Mouse (Mus musculus) common myeloid progenitor, adult 5-6 weeks (primary cell): Measurements from ENCODE around the gene Napa. TPM values are rescaled to one million over a fixed set of nuclear protein-coding genes. Genes with fewer than 3 reads are reported as not detected.

Source experiments
- ATAC-seq: replicated peaks from 2 replicates; pipeline ENCODE4 v1.8.0; 2016; ENCODE audit warnings: low read depth, mild to moderate bottlenecking, moderate TSS enrichment, inconsistent platforms; ENCODE audit not compliant: poor library complexity, severe bottlenecking
- total RNA-seq: library from RNA; stranded (forward); fragments of 200-1000, 187-1606 nt; gene quantifications from 2 replicates; pipeline ENCODE4 v1.2.3, GENCODE M21; 2017

Gene Napa
- total RNA-seq, 1 experiment from 2014 or later: 61.1 TPM

- no peak for ATAC-seq
Measured at GRCm38 (mm10) chr7:16087587-16087986, 10.7 kb upstream of the Napa start.

DNA sequence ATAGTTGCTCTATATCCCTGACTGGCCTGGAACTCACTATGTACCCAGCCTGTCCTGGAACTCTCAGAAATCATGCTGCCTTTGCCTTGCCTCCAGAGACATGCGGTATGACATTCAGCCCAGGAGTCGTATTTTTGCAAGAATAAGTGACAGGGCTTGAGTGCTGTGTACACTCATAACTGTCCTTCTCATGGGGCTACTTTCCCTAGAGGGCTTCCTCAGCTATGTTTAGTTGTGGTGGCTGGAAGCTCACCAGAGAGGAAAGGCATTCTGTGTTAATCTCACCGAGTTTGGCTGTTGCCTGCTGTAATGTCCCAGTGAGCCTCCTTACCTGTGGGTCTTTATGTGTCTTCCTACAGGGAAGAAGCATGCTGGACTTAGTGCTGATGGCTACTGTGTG lies 3.7 kb upstream of the Napa start:
- no peak for ATAC-seq

GRCm38 (mm10) chr7:16099901-16100300 lies 1.6 kb downstream of the Napa start:
- no peak for ATAC-seq

DNA sequence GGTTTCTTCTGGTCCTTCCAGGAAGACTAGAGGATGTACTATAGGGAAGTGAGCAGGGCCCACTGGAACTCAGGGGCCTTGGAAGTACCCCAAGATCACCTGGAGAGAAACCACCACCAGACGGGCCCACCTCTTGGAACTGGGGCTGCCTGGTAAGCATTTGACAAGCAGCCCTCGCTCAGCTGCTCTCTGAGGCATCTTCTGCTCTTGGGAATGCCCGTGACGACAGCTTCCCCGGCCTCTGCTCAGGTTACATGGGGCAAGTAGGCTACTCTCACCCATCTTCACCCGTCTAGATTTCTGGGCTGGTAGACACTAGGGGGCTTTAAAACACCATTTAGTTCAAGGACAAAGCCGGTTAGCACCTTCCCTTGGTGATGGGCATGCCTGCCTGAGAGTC lies 2.8 kb downstream of the Napa start:
- ATAC-seq: no peak

DNA sequence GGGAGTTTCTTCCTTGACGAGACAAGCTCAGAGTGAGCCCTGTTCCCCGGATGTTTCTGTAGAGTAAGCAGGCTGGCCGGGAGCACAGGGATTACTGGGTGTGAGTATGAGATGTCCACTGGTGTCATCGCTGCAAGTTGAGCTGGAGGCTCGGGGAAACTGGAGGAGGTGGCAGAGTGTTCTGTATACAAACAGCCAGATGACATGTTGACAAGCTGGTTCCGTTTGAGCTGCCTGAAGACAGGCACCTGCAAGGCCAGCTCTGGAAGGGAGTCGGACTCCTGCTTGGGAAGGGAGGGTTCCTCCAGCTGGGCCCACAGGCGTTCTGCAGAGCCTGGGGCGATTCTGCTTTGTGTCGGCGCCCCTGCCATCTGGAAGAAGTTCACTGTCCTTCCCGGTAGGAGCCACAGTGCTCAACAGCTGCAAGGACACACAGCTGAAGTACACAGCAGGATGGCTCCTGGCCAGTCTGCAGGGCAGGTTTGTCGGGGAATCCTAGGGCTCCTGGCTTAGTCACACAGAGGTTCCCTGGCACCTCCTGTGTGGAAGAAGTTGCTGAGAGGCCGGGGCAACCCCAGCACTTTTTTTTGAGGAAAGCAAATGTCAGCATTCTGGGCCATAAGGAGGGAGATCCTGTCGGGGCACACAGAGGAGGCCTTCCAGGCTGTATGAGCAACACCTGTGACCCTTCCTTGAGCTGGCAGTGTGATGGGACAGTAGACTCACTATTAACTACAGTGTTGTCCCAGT lies 3.6 kb downstream of the Napa start:
- no peak for ATAC-seq

DNA sequence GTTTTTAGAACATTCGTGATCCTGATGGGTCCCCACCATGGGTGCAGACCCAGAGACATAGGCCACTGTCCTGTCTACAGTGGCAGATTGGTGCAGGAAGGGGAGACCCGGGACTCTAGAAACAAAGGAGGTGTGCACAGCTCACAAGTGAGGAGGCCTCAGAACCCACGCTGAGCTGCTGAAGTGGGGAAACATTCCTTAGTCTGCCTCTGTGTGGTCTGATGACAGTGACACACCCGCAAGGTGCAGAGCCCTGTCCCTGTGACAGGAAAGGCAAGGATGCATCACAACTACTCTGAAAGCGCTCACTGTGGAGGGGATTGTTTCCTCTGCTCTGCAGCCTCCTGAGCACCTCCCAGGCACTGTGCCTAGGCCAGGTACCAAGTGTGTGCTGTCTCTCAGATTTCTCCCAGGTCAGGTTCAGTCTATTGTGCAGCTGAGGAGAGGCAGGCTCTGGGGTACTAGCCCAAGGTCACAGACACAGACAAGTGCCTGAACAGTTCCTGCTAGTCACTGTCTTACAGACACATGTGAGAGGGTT lies 4.5 kb downstream of the Napa start:
- no peak for ATAC-seq

DNA sequence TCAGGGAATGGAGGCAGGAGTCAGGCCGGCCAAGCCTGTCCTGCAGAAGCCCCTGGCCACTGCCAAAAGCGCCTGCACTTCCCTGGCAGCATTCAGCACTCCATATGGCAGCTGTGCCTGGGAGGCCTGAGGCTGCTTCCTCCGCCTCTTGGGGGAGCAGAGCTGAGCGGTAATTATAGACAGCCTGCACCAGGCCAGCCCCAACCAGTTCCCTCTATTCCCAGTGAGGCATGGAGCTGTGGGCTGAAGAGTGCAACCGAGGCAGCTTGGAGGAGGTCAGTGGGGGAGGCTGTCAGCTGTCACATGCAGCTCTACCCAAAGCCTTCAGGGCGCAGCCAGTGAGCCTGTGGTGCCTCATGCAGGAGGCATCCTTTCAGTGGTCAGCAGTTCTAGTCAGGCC lies 5.5 kb downstream of the Napa start:
- ATAC-seq: no peak

DNA sequence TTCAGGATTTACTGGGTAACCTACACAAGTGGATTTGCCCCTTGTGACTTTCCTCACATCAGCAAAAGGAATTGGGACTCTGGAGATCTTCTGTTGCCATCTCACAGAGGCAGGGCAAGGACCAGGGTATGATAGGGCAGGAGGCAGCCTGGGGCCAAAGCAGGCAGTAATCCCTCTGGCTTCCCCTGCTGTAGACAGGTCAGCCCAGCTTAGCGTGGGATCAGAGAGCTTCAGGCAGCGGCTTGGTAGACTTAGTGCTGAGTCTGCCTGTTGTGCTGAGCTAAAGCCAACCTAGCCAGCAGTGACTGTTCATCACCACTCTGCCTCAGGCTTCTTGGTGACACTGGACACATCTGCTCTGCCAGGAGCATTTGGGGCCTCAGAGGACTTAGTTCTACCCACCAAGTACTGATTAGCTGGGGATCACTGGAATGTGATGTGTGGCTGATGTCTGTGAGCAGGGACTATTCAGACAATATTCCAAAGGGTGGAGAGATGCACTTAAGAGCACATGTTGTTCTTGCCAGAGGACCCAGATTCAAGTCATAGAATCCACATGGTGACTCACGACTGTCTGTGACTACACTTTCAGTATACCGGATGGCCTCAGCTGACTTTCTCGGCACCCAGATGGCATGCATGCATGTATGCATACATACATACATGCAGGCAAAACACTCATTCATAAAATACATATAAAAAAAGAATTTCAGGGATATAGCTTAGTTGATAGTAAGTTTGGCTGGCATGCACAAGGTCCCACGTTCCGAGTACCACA lies 6.5 kb downstream of the Napa start:
- ATAC-seq: no peak

- ATAC-seq: no peak
Measured at GRCm38 (mm10) chr7:16108886-16109542, 10.8 kb downstream of the Napa start.

GRCm38 (mm10) chr7:16110158-16110557 lies 11.9 kb downstream of the Napa start:
- no peak for ATAC-seq

GRCm38 (mm10) chr7:16111284-16112090 lies 13.2 kb downstream of the Napa start:
- ATAC-seq: no peak

DNA sequence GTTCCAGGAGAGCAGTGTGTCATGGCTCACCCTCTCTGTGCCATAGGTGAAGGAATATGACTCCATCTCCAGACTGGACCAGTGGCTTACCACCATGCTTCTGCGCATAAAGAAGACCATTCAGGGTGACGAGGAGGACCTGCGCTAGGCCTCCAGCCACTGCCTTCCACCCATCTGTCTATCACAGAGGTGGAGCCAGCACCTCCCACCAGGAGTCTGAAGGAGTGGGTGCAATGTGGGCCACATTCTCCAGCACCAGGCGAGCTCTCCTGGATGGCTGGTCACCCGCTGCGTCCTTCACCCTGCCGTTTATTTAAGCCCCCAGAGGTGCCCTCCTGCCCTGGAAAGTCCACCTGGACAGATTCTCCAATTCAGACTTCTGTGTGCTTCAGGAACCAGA lies 18.2 kb downstream of the Napa start:
- ATAC-seq: no peak

DNA sequence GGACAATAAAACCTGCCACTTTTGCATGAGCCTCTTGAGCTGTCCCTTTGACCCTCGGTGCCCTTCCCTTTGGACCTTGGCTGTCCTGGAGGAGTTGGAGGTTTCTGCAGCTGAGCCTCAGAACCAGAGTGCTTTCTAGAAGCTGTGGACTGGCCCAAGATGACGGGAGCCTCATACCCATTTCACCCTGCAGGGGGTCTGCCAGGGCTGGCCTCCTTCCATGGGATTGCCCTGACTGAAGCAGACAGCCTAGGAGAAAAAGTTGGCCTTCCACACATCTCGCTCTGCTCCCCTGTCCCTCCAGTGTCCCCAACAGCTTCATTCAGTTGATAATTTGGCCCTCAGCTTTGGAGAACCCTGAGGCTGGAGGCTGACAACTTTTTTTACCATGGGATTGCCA lies 18.8 kb downstream of the Napa start:
- no peak for ATAC-seq

- peak; percentile 93 for ATAC-seq
Measured at GRCm38 (mm10) chr7:16119569-16120261, 21.5 kb downstream of the Napa start, which contains the start of gene Kptn. TSS of gene Kptn (plus strand) at chr7:16119895.

DNA sequence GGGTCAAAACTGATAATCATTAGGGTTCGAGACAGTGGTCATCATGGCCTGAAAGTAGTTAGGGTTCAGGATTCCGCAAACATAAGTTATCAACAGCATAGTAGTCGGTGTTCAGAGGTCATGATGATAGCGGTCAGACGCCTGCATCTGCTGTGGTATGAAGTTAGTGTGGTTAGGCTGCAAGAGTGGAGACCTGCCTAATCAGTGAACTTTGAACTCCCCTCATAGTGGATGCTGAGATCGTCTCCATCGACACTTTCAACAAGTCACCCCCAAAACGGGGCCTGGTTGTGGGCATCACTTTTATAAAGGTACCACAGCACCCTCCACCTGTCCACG lies 22.0 kb downstream of the Napa start:
- ATAC-seq: no peak; the same call in 1 of the 2 replicates

DNA sequence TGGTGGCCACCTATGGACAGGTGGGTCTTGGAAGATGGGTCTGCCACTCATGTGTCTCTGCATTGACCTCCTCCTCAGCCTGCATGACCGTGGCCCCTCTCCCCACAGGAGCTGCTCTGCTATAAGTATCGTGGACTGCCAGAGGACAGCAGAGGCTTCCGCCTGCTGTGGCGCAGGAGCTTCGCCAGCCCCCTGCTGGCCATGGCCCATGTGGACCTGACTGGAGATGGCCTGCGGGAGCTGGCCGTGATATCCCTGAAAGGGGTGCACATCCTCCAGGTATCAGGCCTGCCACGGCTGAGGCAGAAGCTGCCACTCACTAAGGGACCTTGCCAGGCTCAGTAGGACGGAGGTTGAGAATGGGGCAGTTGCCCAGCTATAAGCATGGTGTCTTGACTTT lies 27.6 kb downstream of the Napa start:
- ATAC-seq: no peak

DNA sequence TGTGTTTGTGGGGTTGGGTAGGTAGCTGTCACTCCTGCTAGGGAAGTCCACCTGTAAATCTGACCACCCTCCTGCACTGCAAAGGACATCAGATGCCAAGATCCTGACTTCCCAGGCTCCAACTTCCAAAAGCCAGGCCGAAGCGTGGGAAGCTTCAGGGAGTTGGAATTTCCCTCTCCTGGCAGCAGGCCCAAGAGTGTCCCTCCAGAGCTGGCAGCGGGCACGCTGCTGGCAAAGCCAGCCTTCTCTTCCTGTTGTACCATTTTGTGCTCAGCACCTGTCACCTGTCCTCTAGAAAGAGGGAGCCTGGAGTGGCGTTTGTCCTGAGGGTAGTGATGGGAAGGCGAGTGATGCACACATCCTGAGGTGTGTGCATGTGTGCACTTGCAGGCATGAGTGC lies 30.1 kb downstream of the Napa start:
- ATAC-seq: no peak

DNA sequence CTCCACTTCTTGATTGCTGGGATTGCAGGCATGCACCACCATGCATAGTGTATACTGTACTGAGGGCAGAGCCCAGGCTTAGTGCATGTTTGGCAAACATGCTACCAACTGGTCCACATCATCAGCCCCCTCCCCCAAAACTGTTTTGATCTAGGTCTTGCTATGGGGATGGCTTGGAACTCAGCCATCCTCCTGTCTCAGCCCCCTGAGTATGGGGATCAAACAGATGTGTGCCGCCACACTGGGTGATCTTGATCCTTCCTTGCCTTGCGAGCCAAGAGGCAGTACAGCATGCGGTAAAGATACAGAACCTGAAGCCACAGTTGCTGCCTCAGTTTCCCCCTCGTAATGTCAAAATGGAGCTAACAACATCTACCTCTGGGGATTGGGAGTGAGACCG lies 30.6 kb downstream of the Napa start:
- ATAC-seq: no peak

- peak; percentile 87 for ATAC-seq
Measured at GRCm38 (mm10) chr7:16129421-16129845, 31.2 kb downstream of the Napa start, which contains the start of gene Slc8a2. TSS of gene Slc8a2 (plus strand) at chr7:16129826.
